Mouse (Mus musculus) cerebellum, postnatal 25 days (tissue): ENCODE measurements around the gene Myo1c.
"Not testable (repeated sequence)": the region's sequence is repeated elsewhere in the genome, so short reads cannot be mapped to it uniquely, and the experiment has no call there.

Experiments used
- DNase-seq, 2 experiments: peaks; one replicate each; pipeline ENCODE4 v3.0.0; 2021; ENCODE audit warnings: mixed read lengths in 2 of 2

Gene Myo1c

DNA sequence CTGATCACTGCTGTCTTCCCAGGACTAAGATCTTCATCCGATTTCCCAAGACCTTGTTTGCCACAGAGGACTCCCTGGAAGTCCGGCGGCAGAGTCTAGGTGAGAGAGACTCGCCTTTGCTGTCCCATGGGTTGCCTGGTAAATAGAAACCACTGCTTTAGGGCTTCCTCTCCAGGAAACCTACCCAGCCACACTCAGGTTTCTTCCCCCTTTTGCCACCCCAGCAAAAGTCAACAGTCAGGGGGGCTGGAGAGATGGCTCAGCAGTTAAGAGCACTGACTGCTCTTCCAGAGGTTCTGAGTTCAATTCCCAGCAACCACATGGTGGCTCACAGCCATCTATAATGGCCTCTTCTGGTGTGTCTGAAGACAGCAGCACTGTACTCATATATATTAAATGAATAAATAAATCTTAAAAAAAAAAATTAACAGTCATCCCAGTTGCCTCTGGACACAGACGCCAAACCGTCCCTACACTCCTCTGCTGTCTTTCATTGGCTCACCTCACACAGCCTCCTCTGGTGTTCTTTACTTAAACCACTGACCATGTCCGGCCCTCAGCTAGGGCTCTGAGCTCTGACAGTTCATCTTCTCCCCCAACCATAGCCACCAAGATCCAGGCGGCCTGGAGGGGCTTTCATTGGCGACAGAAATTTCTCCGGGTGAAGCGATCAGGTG lies 19.0 kb downstream of the Myo1c start:
- DNase-seq: no peak

DNA sequence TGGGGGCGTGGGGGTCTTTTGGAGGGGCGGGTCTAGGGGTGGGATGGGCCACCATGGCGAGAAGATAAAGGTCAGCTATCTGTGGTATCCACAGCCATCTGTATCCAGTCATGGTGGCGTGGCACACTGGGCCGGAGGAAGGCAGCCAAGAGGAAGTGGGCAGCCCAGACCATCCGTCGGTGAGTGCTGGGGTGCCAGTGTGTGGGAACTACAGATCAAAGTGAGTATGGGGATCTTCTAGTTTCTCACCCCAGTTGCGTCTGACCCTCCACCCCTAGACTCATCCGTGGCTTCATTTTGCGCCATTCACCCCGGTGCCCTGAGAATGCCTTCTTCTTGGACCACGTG lies 19.5 kb downstream of the Myo1c start:
- DNase-seq: no peak

DNA sequence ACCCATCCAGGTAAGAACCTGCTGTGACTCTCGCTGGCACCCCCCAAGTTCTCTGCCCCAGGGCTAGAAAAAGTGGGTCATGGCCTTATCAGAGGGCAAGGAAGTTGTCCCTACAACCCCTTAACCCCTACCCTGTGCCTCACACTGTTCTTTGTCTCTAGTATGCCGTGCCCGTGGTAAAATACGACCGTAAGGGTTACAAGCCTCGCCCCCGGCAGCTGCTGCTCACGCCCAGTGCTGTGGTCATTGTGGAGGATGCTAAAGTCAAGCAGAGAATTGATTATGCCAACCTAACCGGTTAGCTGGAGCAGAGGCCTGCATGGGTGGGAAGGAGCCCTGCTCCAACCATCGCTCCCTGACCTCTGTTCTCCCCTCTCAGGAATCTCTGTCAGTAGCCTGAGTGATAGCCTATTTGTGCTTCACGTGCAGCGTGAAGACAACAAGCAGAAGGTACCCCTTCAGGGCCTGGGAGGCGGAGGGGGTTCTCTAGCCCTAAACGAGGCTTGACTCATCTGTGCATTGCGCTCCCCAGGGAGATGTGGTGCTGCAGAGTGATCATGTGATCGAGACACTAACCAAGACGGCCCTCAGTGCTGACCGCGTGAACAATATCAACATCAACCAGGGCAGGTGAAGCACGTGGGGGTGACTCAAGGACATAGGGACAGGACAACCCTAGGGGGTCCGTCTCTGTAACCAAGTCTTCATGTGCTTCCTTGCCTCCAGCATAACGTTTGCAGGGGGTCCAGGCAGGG lies 21.3 kb downstream of the Myo1c start:
- no peak for DNase-seq

- no peak for DNase-seq
These were observed 23.1 kb downstream of the Myo1c start for GRCm38 (mm10) chr11:75673411-75673810.

GRCm38 (mm10) chr11:75674875-75675274 lies 24.6 kb downstream of the Myo1c start:
- no peak for DNase-seq

- no peak for DNase-seq
These were observed 27.8 kb downstream of the Myo1c start for GRCm38 (mm10) chr11:75677881-75678746.

DNA sequence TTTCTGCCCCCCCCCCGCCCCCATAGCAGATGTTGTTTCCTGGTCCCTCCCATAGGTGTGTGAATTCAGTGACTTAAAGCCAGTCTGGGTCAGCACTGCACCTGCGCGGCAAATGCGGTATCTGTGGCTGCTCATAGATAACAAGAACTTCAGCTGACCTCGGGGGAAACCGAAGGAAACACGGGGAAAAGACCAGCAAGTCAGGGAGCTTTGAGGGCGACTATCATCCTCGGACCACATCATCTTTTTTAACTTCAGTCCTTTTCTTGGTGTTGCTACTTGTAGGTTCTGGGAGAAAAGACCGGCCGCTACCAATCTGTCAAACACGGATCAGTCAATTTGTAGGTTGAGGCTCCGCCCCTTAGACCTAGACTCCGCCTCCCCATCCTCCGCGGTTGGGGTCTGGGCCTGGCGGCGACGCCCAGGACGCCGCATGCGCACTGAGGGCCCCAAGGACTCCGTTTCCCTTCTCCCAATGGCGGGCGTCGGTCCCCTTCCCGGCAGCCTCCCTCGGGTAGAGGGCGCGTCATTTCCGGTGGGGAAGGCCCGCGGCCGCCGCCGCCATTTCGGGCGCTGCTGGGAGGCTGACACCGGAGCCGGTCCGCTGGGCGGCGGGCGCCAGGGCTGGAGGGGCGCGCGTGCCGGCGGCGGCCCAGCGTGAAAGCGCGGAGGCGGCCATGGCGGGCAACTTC lies 28.6 kb downstream of the Myo1c start, which contains the start of gene Crk:
TSS of gene Crk (plus strand) at position 513 of the 692 bp plus-strand sequence.
- peak; percentile 97 to 99 for DNase-seq

- peak in 1 of 2 experiments; percentile 61 for DNase-seq
These were observed 29.3 kb downstream of the Myo1c start for GRCm38 (mm10) chr11:75679439-75680171.

- no peak for DNase-seq
These were observed 34.2 kb downstream of the Myo1c start for GRCm38 (mm10) chr11:75684462-75684861.

DNA sequence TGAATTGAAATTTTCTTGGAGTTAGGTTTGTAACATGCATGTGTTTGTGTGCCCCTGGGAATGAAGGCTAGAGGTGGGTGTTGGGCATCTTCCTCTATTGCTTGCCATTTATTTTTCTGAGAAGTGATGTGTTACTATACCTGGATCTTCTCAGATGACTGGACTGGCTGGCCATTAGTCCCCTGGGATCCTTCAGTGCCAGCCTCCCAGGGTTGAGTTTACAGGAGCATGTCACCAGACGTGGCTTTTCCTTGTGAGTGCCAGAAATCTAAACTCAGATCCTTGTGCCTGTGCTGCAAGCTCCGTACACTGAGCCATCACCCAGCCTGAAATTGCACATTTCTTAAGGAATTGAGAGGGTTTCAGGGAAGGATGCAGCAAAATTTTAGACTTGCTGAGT lies 34.7 kb downstream of the Myo1c start:
- no peak for DNase-seq

DNA sequence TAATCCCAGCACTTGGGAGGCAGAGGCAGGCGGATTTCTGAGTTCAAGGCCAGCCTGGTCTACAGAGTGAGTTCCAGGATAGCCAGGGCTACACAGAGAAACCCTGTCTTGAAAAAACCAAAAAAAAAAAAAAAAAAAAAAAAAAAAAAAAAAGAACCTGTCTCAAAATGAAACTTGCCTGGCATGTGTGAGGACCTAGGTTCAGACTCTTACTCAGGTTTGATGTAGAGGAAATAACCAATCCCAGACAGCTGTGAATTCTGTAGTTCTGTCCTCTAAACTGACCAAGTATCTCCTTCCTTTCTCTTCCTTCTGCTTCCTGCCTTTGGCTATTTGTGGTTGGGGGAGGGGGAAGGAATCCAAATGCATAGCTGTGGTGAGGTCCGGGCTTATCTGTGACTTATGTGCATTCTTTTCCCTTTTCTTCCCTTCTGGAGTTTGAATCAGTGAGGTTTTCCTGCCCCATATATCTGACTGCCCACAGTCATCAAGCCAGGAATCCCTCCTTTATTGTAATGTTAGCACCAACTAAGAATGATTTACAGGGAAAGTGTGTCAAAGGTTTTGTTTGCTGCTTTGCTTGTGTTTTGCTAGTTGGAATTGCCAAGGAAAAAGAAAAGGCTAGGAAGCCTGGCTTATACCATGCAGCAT lies 37.2 kb downstream of the Myo1c start:
- no peak for DNase-seq

- no peak for DNase-seq
These were observed 37.8 kb downstream of the Myo1c start for GRCm38 (mm10) chr11:75688132-75688531.

DNA sequence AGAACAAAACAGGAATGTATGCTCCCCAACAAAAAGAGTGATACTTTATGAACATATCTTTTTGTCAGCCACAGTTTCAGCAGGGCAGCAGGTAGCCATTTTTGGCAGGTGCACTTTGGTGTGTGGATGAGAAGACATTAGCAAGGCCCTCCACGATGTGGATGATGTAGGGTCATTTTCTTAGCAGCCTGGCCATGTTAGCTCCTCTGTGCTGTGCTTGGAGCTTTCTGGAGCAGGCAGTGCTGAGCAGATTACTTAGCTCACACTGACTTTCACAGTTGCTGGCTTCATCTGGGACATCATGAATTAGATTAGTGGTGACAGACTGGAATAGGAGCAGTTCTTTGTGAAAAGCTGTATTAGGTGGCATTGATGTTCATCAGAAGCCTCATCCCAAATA lies 39.7 kb downstream of the Myo1c start:
- DNase-seq: no peak

DNA sequence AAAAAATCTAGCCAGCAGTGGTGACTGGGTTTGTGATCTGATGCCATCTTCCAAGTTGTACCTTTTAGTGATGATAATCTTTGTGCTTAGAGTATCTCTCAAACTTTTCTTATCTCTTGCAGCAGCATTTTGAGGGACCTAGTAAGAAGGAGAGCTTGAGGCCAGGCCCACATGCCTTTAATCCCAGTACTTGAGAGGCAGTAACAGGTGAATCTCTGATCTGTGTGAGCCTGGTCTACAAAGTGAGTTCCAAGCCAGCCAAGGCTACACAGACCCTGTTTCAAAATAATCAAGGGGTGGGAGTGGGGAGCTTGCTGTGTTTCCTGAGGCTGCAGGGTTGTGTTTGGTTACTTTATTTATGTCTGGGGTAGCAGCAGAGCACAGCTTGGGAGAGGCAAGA lies 40.7 kb downstream of the Myo1c start:
- no peak for DNase-seq

GRCm38 (mm10) chr11:75693570-75693969 lies 43.3 kb downstream of the Myo1c start:
- no peak for DNase-seq

DNA sequence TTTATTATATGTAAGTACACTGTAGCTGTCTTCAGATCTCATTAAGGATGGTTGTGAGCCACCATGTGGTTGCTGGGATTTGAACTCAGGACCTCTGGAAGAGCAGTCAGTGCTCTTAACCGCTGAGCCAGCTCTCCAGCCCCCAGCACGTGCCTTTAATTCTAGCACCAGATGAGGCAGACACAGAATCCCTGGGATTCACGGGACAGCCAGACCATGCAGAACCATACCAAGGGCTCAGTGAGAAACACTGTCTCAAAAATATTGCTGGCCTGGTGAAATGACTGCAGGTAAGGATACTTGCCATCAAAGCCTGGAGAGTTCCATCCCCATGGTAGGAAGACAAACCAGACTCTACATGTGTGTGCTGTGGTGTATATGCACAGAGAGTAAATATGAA lies 47.2 kb downstream of the Myo1c start:
- DNase-seq: not testable (repeated sequence)

DNA sequence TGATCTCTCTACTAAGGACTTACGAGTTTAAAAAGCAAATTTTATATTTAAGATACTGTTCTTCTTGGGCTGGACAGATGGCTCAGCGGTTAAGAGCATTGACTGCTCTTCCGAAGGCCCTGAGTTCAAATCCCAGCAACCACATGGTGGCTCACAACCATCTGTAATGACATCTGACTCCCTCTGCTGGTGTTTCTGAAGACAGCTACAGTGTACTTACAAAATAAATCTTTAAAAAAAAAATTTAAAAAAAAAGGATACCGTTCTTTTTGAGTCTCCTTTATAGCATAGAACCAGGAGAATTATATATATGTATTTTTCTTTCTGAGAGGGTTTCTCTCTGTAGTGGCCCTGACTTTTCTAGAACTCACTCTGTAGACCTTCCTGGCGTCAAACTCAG lies 50.3 kb downstream of the Myo1c start:
- DNase-seq: no peak

DNA sequence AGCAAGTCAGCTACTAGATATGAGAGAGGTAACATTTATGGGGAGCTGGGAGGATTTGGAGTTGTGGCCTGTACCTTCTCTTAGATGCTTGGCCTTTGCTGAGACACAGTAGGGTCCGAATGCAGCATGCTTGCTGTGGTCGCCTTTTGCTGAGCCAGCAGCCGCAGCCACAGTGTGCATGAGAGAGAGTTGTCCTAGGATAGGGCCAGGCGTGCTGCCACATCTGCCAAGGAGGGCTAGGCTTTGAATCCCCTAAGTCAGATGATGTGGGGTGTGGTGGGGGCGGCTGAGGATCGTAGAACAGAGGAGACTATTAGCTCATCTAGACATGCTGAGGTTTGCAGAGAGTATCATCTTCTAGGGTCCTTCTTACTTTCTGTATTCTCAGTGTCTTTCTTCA lies 52.5 kb downstream of the Myo1c start:
- no peak for DNase-seq

GRCm38 (mm10) chr11:75703748-75704147 lies 53.4 kb downstream of the Myo1c start:
- DNase-seq: no peak

DNA sequence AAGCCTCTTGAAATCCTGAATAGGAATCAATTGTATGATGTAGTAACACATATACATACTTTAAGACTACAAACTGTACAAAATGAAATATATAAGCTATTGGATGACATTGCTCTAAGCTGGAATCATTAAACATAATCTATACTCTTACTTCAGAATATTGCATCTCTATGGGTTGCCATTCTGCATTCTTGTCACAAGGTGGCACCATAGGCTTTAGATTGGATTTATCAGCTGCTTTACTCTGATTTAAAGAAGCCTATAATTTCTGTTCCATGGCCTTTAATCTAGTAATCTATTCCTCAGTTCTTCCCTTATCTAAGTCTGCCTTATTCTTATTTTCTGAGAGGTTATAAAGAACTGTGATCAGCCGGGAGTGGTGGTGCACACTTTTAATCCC lies 63.6 kb downstream of the Myo1c start:
- DNase-seq: peak in 1 of 2 experiments; percentile 19

GRCm38 (mm10) chr11:75715556-75715955 lies 65.3 kb downstream of the Myo1c start:
- peak; percentile 34 to 55 for DNase-seq
